Mouse (Mus musculus): Measurements from ENCODE around the gene Dhx58. TPM values are rescaled to one million over a fixed set of nuclear protein-coding genes. Genes with fewer than 3 reads are reported as not detected.
"Not testable (repeated sequence)": the region's sequence is repeated elsewhere in the genome, so short reads cannot be mapped to it uniquely, and the experiment has no call there.

Dhx58 gene
- polyA plus RNA-seq, 1 experiment from 2014 or later = 2.5 TPM

- Histone ChIP-seq H3K27me3 (replicated peaks; ENCODE audit: control insufficient read depth, insufficient read depth, low read length) (no peaks in the 10 kb centered on the region), H3K4me1 (ENCODE audit: control insufficient read depth, insufficient read depth, low read depth, low read length) (peaks cover 4% of the 10 kb centered on the region; the same call in 1 of the 2 replicates), H3K27ac (ENCODE audit: low read depth, low read length) (no peak overlapping the region), H3K9me3 (ENCODE audit: control insufficient read depth, low read length) (no peaks in the 10 kb centered on the region), H3K9ac (ENCODE audit: low read depth, low read length) (no peak overlapping the region), H3K4me3 (ENCODE audit: low read length) (no peak overlapping the region), H3K4me2 (ENCODE audit: low read length) (no peak overlapping the region), H3K36me3 (ENCODE audit: control insufficient read depth, insufficient read depth, low read length) (no peaks in the 10 kb centered on the region)
- ATAC-seq = no peak
- WGBS = 61% methylated on average over 7 of the region's 7 CpGs
Observed at GRCm38 (mm10) chr11:100677810-100678209, 26.3 kb downstream of the Dhx58 start.

- H3K27ac ChIP-seq (ENCODE audit: low read depth, low read length) = no peak overlapping the region
- 2% methylated on average over 23 of the region's 23 CpGs for WGBS
- peaks cover 4% of the 10 kb centered on the region; the same call in 1 of the 2 replicates for H3K4me1 ChIP-seq (ENCODE audit: control insufficient read depth, insufficient read depth, low read depth, low read length)
- no peaks in the 10 kb centered on the region for H3K36me3 ChIP-seq (ENCODE audit: control insufficient read depth, insufficient read depth, low read length)
- peak overlapping the region; percentile 54 for H3K9ac ChIP-seq (ENCODE audit: low read depth, low read length)
- 0 out of 2 replicates have a peak overlapping the region, but pooled peaks have one; percentile 5 for H3K4me3 ChIP-seq (ENCODE audit: low read length)
- H3K27me3 ChIP-seq (replicated peaks; ENCODE audit: control insufficient read depth, insufficient read depth, low read length) = 0 out of 2 replicates have a peak, but pooled peaks cover 2% of the 10 kb centered on the region
- H3K9me3 ChIP-seq (ENCODE audit: control insufficient read depth, low read length) = 0 out of 2 replicates have a peak, but pooled peaks cover 2% of the 10 kb centered on the region
- peak overlapping the region; percentile 41 for H3K4me2 ChIP-seq (ENCODE audit: low read length)
- no peak for ATAC-seq
Observed at GRCm38 (mm10) chr11:100673169-100673568, 30.9 kb downstream of the Dhx58 start.

GRCm38 (mm10) chr11:100671956-100672355 is 32.1 kb downstream of the Dhx58 start:
- Histone ChIP-seq H3K36me3 (ENCODE audit: control insufficient read depth, insufficient read depth, low read length) (no peaks in the 10 kb centered on the region), H3K4me3 (ENCODE audit: low read length) (no peak overlapping the region), H3K9ac (ENCODE audit: low read depth, low read length) (no peak overlapping the region), H3K4me1 (ENCODE audit: control insufficient read depth, insufficient read depth, low read depth, low read length) (peaks cover 4% of the 10 kb centered on the region; the same call in 1 of the 2 replicates), H3K27ac (ENCODE audit: low read depth, low read length) (no peak overlapping the region), H3K27me3 (replicated peaks; ENCODE audit: control insufficient read depth, insufficient read depth, low read length) (0 out of 2 replicates have a peak, but pooled peaks cover 2% of the 10 kb centered on the region), H3K9me3 (ENCODE audit: control insufficient read depth, low read length) (0 out of 2 replicates have a peak, but pooled peaks cover 2% of the 10 kb centered on the region), H3K4me2 (ENCODE audit: low read length) (no peak overlapping the region)
- 49% methylated on average over 2 of the region's 2 CpGs for WGBS
- ATAC-seq = no peak

- ATAC-seq = no peak
- Histone ChIP-seq H3K27me3 (replicated peaks; ENCODE audit: control insufficient read depth, insufficient read depth, low read length) (0 out of 2 replicates have a peak, but pooled peaks cover 2% of the 10 kb centered on the region), H3K4me1 (ENCODE audit: control insufficient read depth, insufficient read depth, low read depth, low read length) (peaks cover 4% of the 10 kb centered on the region; the same call in 1 of the 2 replicates), H3K9me3 (ENCODE audit: control insufficient read depth, low read length) (0 out of 2 replicates have a peak, but pooled peaks cover 2% of the 10 kb centered on the region), H3K27ac (ENCODE audit: low read depth, low read length) (no peak overlapping the region), H3K9ac (ENCODE audit: low read depth, low read length) (no peak overlapping the region), H3K4me3 (ENCODE audit: low read length) (no peak overlapping the region), H3K36me3 (ENCODE audit: control insufficient read depth, insufficient read depth, low read length) (no peaks in the 10 kb centered on the region), H3K4me2 (ENCODE audit: low read length) (no peak overlapping the region)
- 71% methylated on average over 1 of the region's 1 CpGs for WGBS
Observed at GRCm38 (mm10) chr11:100671049-100671448, 33.0 kb downstream of the Dhx58 start.

- no peak for ATAC-seq
- Histone ChIP-seq H3K9me3 (ENCODE audit: control insufficient read depth, low read length) (no peaks in the 10 kb centered on the region), H3K36me3 (ENCODE audit: control insufficient read depth, insufficient read depth, low read length) (no peaks in the 10 kb centered on the region), H3K4me1 (ENCODE audit: control insufficient read depth, insufficient read depth, low read depth, low read length) (no peaks in the 10 kb centered on the region; the same call in 1 of the 2 replicates), H3K4me2 (ENCODE audit: low read length) (no peak overlapping the region), H3K9ac (ENCODE audit: low read depth, low read length) (no peak overlapping the region), H3K4me3 (ENCODE audit: low read length) (no peak overlapping the region), H3K27ac (ENCODE audit: low read depth, low read length) (no peak overlapping the region), H3K27me3 (replicated peaks; ENCODE audit: control insufficient read depth, insufficient read depth, low read length) (no peaks in the 10 kb centered on the region)
- WGBS = 76% methylated on average over 10 of the region's 10 CpGs
Observed at GRCm38 (mm10) chr11:100659806-100660205, 44.3 kb downstream of the Dhx58 start.

- no peak overlapping the region for H3K9ac ChIP-seq (ENCODE audit: low read depth, low read length)
- no peaks in the 10 kb centered on the region; the same call in 1 of the 2 replicates for H3K4me1 ChIP-seq (ENCODE audit: control insufficient read depth, insufficient read depth, low read depth, low read length)
- peak; percentile 52; the same call in 1 of the 2 replicates for ATAC-seq
- peaks cover 4% of the 10 kb centered on the region for H3K27me3 ChIP-seq (replicated peaks; ENCODE audit: control insufficient read depth, insufficient read depth, low read length)
- H3K36me3 ChIP-seq (ENCODE audit: control insufficient read depth, insufficient read depth, low read length) = no peaks in the 10 kb centered on the region
- no peaks in the 10 kb centered on the region for H3K9me3 ChIP-seq (ENCODE audit: control insufficient read depth, low read length)
- H3K4me3 ChIP-seq (ENCODE audit: low read length) = no peak overlapping the region
- H3K27ac ChIP-seq (ENCODE audit: low read depth, low read length) = no peak overlapping the region
- no peak overlapping the region for H3K4me2 ChIP-seq (ENCODE audit: low read length)
- WGBS = 12% methylated on average over 6 of the region's 6 CpGs
Observed at GRCm38 (mm10) chr11:100656458-100656857, 47.6 kb downstream of the Dhx58 start.

- not testable (repeated sequence) for H3K9ac ChIP-seq (ENCODE audit: low read depth, low read length); H3K4me3 ChIP-seq (ENCODE audit: low read length); H3K9me3 ChIP-seq (ENCODE audit: control insufficient read depth, low read length); H3K4me2 ChIP-seq (ENCODE audit: low read length); H3K36me3 ChIP-seq (ENCODE audit: control insufficient read depth, insufficient read depth, low read length); H3K27ac ChIP-seq (ENCODE audit: low read depth, low read length); H3K27me3 ChIP-seq (replicated peaks; ENCODE audit: control insufficient read depth, insufficient read depth, low read length); H3K4me1 ChIP-seq (ENCODE audit: control insufficient read depth, insufficient read depth, low read depth, low read length); ATAC-seq
- WGBS = 57% methylated on average over 3 of the region's 3 CpGs
Observed at GRCm38 (mm10) chr11:100655589-100655988, 48.5 kb downstream of the Dhx58 start.

GRCm38 (mm10) chr11:100651748-100652147 is 52.3 kb downstream of the Dhx58 start:
- no peak overlapping the region for H3K9ac ChIP-seq (ENCODE audit: low read depth, low read length)
- H3K4me3 ChIP-seq (ENCODE audit: low read length) = no peak overlapping the region
- H3K9me3 ChIP-seq (ENCODE audit: control insufficient read depth, low read length) = no peaks in the 10 kb centered on the region
- H3K4me2 ChIP-seq (ENCODE audit: low read length) = no peak overlapping the region
- no peaks in the 10 kb centered on the region for H3K4me1 ChIP-seq (ENCODE audit: control insufficient read depth, insufficient read depth, low read depth, low read length)
- peaks cover 19% of the 10 kb centered on the region for H3K27me3 ChIP-seq (replicated peaks; ENCODE audit: control insufficient read depth, insufficient read depth, low read length)
- H3K36me3 ChIP-seq (ENCODE audit: control insufficient read depth, insufficient read depth, low read length) = no peaks in the 10 kb centered on the region
- WGBS = 28% methylated on average over 3 of the region's 3 CpGs
- no peak overlapping the region for H3K27ac ChIP-seq (ENCODE audit: low read depth, low read length)
- ATAC-seq = no peak

GRCm38 (mm10) chr11:100651205-100651604 is 52.9 kb downstream of the Dhx58 start:
- WGBS = 25% methylated on average over 8 of the region's 8 CpGs
- no peak overlapping the region for H3K9ac ChIP-seq (ENCODE audit: low read depth, low read length)
- no peak for ATAC-seq
- H3K27me3 ChIP-seq (replicated peaks; ENCODE audit: control insufficient read depth, insufficient read depth, low read length) = peaks cover 19% of the 10 kb centered on the region
- no peaks in the 10 kb centered on the region for H3K36me3 ChIP-seq (ENCODE audit: control insufficient read depth, insufficient read depth, low read length)
- no peak overlapping the region for H3K4me2 ChIP-seq (ENCODE audit: low read length)
- H3K27ac ChIP-seq (ENCODE audit: low read depth, low read length) = no peak overlapping the region
- H3K4me1 ChIP-seq (ENCODE audit: control insufficient read depth, insufficient read depth, low read depth, low read length) = no peaks in the 10 kb centered on the region
- no peak overlapping the region for H3K4me3 ChIP-seq (ENCODE audit: low read length)
- H3K9me3 ChIP-seq (ENCODE audit: control insufficient read depth, low read length) = no peaks in the 10 kb centered on the region

Data from hindbrain, embryonic 16.5 days (tissue).